Mouse (Mus musculus): ENCODE measurements at regions not wholly inside any gene's neighbourhood (a gene's known extent, or its start where the extent isn't known, plus 50 kb on each side); places are given as distances from the start of the nearest gene placed in this dataset.
"Not testable (repeated sequence)": the region's sequence is repeated elsewhere in the genome, so short reads cannot be mapped to it uniquely, and the experiment has no call there.

DNA sequence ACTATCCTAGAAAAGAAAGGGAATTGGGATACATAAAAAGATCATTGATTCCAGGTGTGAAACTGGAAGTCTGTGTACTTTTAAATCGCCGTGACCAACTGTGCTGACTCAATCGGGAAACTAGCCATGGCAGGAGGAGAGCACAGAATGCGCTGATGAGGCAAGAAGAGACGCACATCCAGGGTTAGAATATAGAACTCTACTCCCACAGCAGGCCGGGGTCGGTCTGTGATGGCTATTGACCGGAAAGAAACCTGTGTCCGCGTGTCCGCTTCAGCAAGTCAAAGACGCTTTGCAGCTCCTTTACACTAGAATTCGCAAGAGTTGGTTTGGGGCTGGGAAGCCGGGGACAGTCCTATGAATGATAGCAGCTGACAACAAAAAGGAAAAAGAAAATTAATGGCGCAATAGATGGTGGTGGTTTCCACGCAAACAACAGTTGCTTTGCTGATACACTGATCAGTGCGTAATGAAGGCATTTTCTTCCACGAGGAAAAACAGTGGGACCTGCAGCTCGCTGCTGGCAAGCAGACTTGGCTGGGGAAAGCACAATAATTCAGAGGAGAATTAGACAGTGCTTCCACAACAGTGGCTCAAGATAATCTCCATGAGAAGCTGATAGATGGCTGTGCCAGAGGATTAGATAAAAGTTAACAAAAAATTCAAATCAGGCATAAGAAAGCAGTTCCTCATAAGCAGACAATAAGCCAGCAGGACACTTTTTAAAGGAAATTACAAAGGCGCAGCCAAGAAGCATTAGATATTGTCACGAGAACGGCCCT lies 1029.8 kb downstream of the Defb40 start:
- no peak overlapping the region for H3K27ac ChIP-seq
- intact Hi-C loops (cut with DNase I), result no loop called here
- DNase-seq (ENCODE audit: extremely low spot score in 1 of 2, low spot score in 2 of 2), result no peak
- H3K4me3 ChIP-seq, result no peak overlapping the region
- TF ChIP-seq CTCF (IDR thresholded peaks at IDR 0.05), result no peak

DNA sequence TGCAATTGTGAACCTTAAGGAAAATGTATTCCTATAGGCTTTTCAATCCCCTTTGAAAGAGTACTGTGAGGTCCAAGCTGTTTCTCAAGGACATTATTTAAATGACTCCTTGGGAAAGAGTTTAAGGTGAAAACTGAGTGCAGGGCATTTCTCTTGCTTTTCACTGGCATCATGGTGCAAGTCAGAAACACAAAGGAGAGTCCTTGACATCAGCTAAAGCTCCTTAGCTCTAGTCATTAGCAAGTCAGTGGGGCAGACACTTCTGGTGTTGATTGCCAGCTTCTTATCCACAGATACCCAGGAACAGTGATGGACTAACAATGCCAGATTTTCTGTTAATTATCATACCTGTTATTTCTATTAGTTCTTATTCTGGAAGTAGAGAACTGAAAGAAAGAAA lies 1043.4 kb downstream of the Defb40 start:
- Histone ChIP-seq H3K27ac (no peak overlapping the region), H3K4me3 (no peak overlapping the region)
- intact Hi-C loops (cut with DNase I), result no loop called here
- no peak for TF ChIP-seq CTCF (IDR thresholded peaks at IDR 0.05)
- DNase-seq (ENCODE audit: extremely low spot score in 1 of 2, low spot score in 2 of 2), result no peak

DNA sequence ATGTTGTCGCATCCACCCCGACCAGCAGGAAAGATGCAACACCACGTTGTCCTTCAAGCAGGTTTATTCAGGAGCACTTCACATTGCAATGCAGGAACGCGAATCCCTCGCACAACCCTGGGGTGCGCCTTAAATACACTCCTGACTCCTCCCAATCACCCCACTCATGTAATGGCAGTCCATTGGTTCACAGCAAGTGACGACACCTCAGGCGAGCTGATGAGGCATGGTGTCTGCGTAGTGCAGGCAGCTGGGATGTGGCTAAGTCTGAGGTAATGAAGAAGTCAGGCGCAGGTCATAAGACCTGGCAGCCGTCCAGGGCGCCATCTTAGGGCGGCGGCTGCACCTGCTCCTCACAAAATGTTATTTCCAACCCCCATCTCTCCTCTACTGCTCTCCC lies 1068.7 kb downstream of the Defb40 start:
- DNase-seq (ENCODE audit: extremely low spot score in 1 of 2, low spot score in 2 of 2), result no peak
- Histone ChIP-seq H3K4me3 (no peak overlapping the region), H3K27ac (no peak overlapping the region)
- intact Hi-C loops (cut with DNase I), result no loop called here
- no peak for TF ChIP-seq CTCF (IDR thresholded peaks at IDR 0.05)

DNA sequence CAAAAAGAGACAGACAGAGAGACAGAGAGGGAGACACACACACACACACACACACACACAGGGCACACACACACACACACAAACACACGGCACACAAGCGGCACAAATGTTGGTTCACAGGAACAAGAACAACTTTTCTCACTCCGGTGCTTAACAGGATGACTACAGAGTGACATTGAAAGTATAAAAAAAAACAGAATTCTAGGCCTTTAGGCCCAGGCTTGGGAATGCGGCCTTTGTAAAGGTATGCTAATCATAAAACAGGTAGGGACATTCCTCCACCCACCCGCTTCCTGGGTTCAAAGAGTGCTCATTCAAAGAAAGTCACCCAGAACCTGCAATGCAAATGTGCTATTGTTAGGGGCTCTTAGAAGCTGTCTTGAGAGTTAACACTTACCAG lies 1089.5 kb downstream of the Defb40 start:
- DNase-seq (ENCODE audit: extremely low spot score in 1 of 2, low spot score in 2 of 2); H3K4me3 ChIP-seq; H3K27ac ChIP-seq; intact Hi-C loops (cut with DNase I): not testable (repeated sequence)

DNA sequence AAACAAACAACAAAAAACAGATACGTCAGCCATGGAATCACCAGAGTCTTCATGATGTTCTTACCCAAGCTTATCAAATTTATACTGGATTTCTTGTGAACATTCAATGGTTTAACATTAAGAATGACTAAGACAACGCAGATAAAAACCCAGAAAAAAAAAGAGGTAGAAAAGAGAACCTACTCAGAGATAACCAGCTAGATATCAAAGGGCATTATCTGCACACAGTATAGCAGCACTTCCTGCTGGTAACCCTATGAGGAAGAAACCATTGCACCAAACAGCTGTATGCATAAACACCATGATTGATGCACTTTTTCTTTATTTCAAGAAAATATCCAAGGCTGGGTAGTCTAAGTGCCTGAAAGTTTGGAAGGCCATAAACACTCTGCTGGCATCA lies 1114.7 kb downstream of the Defb40 start:
- no peak overlapping the region for H3K27ac ChIP-seq
- TF ChIP-seq CTCF (IDR thresholded peaks at IDR 0.05), result no peak
- DNase-seq (ENCODE audit: extremely low spot score in 1 of 2, low spot score in 2 of 2), result no peak
- H3K4me3 ChIP-seq, result no peak overlapping the region
- intact Hi-C loops (cut with DNase I), result no loop called here
